Mouse (Mus musculus): ENCODE measurements around the gene Ncoa7.
"Not testable (repeated sequence)": the region's sequence is repeated elsewhere in the genome, so short reads cannot be mapped to it uniquely, and the experiment has no call there.

- TF ChIP-seq CTCF (IDR thresholded peaks at IDR 0.05; ENCODE audit: borderline replicate concordance, extremely low read depth, insufficient read depth, insufficient read length); POLR2A (IDR thresholded peaks at IDR 0.05; ENCODE audit: borderline replicate concordance, extremely low read depth, insufficient read depth, insufficient read length, poor library complexity, severe bottlenecking): not testable (repeated sequence)
Measured at GRCm38 (mm10) chr10:30636474-30637154, 166.5 kb downstream of the Ncoa7 start.

Measured in brain, embryonic 14.5 days (tissue).